Mouse (Mus musculus) embryonic stem cell, embryonic (primary cell): Measurements from ENCODE around the gene Esam.

Source experiments
- CTCF ChIA-PET, 4 experiments: fragments of 300-600 bp in 2 of 4; fragments of 350-600 bp in 2 of 4; sonication (Branson Sonifier 250); formaldehyde crosslinking; loops; one replicate each; lab custom pipeline; 2022; ENCODE audit warnings: inconsistent platforms in 2 of 4; lab: Charles Lee
- POLR2A ChIA-PET, 4 experiments: fragments of 300-600 bp in 2 of 4; fragments of 350-600 bp in 2 of 4; sonication (Branson Sonifier 250); formaldehyde crosslinking; loops; one replicate each; lab custom pipeline; 2022; ENCODE audit warnings: antibody characterized with exemption in 4 of 4, inconsistent platforms in 1 of 4; lab: Charles Lee

Esam gene

DNA sequence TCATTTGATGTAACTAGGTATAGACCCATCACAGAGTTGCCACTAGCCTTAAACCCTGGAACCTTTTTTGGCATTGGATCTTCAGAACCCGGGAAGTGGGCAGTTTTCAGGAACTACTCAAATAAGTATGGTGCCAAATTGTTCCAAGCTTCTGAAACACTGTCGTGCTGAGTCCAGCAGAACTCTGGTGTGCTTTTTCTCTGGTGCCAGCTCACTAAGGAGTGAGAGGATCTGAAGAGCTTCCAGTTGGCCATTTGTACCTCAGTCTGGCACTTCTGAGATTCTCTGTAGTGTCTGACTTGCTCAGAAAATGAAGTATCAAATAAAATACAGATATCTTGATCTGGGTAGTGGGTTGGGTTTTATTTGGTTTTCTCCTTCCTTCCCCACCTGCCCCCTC, 7.9 kb upstream of the Esam start:
- ChIA-PET POLR2A (interaction anchor here in 2 of 4 experiments (0.6 to 1.3 kb wide), 2 partner anchors 8 to 86 kb away, joined by 3 read pairs; no protein-coding TSS in a partner anchor), CTCF (no interaction called here)

DNA sequence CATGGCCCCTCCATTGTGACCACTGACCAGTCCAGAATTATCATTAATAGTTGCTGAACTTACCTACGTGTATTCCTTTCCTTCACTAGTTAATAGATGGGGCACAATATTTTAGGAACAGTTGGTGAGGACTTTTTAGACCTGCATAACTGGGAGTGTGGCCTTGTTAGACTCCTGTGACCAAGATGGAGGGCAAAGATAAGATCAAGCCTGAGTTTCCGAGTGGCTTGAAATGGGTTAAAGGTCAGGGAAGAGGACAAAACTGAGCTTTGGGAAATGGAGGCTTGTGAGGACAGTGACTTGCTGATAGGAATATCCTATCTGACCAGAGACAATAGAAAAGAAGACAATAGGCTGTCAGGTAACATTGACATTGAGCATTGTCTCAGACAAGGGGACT, 2.4 kb upstream of the Esam start:
- ChIA-PET CTCF (interaction anchor here in 3 of 4 experiments (0.6 to 3.3 kb wide), 9 partner anchors 12 to 95 kb away, joined by 3 to 12 read pairs (median 6); no protein-coding TSS in a partner anchor), POLR2A (interaction anchor here in 2 of 4 experiments (0.8 to 6.8 kb wide), 6 partner anchors 9 to 40 kb away, joined by 3 to 36 read pairs (median 3); partner anchors contain the start of gene Vsig2 (in 1 of the 2))

GRCm38 (mm10) chr9:37526443-37527395, 1.2 kb upstream of the Esam start:
- POLR2A ChIA-PET, result interaction anchor here in 2 of 4 experiments (0.6 to 6.8 kb wide), 10 partner anchors 13 to 62 kb away, joined by 3 to 36 read pairs (median 3); partner anchors contain the start of gene Vsig2 (in 1 of the 2)
- CTCF ChIA-PET, result interaction anchor here (0.6 to 3.3 kb wide), 20 partner anchors 10 to 106 kb away, joined by 3 to 12 read pairs (median 4); partner anchors contain the start of gene Vsig2 (in 1 of the 4)

- CTCF ChIA-PET, result interaction anchor here in 3 of 4 experiments (0.6 to 3.3 kb wide), 11 partner anchors 11 to 279 kb away, joined by 3 to 12 read pairs (median 4); partner anchors contain the start of gene Vsig2 (in 1 of the 3)
- POLR2A ChIA-PET, result interaction anchor here (0.6 to 6.8 kb wide), 12 partner anchors 11 to 98 kb away, joined by 3 to 36 read pairs (median 5); partner anchors contain the start of genes Msantd2 (in 1 of the 4) and Vsig2 (in 1 of the 4)
These were observed 520 bp downstream of the Esam start for GRCm38 (mm10) chr9:37528225-37528970.

DNA sequence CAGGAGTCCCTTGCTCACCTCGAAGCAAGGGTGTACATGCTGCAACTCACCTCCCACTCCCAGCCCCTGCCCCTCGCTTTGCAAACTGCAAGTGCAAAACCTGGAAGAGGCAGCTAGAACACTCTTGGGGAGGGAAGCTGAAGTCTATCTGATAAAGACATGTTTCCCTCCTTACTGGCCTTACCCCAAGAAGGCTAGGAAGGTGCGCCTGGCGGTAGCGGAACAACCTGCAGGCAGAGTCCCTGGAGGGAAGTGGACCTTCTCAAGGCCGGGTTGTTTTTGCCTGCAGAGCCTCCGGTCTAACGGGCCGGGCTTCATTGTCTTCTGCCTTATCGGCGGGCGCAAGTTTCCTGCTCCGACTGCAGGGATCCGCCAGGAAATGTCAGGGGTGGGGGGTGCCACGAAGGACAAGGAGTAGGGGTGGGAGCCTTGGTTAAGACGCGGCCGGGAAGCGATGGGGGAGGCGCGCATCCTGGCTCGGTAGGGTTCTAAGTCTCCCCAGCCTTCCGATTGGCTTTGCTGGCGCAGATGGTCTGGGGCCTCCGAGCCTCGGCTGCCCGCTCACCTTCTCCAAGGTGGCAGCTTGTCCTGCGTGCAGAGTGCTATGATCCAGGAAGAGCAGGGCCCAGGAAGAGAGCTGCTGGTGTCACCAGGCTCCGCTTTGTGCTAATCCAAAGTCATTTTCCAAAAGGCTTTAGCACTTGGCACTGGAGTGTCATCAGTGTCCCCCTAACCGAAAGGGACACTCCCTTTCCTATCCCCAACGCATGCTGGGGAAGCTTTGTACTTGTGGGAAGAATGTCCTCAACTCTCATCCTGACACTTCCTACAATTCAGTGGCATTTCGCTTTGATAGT, 2.4 kb downstream of the Esam start:
- POLR2A ChIA-PET, result interaction anchor here (0.6 to 6.8 kb wide), 18 partner anchors 9 to 441 kb away, joined by 3 to 36 read pairs (median 4); partner anchors contain the start of gene Vsig2 (in 2 of the 4)
- CTCF ChIA-PET, result interaction anchor here (0.5 to 2.9 kb wide), 11 partner anchors 9 to 106 kb away, joined by 3 to 11 read pairs (median 3); partner anchors contain the start of genes Vsig2 (in 2 of the 4), Msantd2 (in 1 of the 4) and Spa17 (in 1 of the 4)

DNA sequence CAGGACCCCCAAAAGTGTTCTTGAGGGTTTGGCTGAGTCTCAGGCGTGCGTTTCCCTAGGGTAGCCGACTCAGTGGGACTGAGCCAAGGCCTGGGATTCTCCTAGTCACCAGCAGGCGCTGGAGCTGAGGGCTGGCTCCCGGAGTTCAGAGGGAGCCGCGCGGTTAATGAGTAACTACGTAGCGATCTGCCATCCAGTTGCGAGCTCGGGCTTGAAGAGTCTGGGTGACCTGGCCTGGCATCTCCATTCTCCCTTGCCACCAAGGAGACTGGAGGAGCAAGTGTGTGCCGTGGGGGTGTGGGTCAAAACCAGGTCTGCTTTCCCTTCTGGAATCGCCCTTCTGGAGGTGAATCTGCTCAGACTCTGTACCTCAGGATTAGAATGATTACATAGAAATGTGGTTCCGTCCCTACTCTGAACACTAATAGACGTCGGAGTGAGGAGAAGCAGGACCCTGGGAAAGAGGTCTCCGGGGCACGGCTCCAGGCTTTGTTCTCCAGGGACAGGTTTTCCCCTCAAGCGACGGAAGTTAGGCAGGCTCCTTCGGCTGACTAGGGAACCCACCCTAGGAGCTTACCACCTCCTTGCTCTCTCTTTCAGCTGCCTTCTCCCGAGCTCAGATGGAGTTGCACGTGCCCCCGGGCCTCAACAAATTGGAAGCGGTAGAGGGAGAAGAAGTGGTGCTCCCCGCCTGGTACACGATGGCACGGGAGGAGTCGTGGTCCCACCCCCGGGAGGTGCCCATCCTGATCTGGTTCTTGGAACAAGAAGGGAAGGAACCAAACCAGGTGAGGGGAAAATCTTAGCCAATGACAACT, 3.2 kb downstream of the Esam start:
- CTCF ChIA-PET, result interaction anchor here in 3 of 4 experiments (0.5 to 2.9 kb wide), 12 partner anchors 8 to 105 kb away, joined by 3 to 11 read pairs (median 3); partner anchors contain the start of genes Vsig2 (in 2 of the 3) and Msantd2 (in 1 of the 3)
- POLR2A ChIA-PET, result interaction anchor here (0.5 to 6.8 kb wide), 19 partner anchors 8 to 441 kb away, joined by 3 to 36 read pairs (median 3); partner anchors contain the start of gene Vsig2 (in 2 of the 4)

- ChIA-PET POLR2A (no interaction called here), CTCF (interaction anchor here in 1 of 4 experiments (1.2 kb wide), 1 partner anchor 8 kb away, joined by 3 read pairs; no protein-coding TSS in a partner anchor)
These were observed 9.0 kb downstream of the Esam start for GRCm38 (mm10) chr9:37536851-37537250.

GRCm38 (mm10) chr9:37537658-37538250, 9.9 kb downstream of the Esam start:
- ChIA-PET POLR2A (interaction anchor here in 1 of 4 experiments (0.7 kb wide), 1 partner anchor 19 kb away, joined by 8 read pairs; no protein-coding TSS in a partner anchor), CTCF (interaction anchor here in 2 of 4 experiments (0.6 to 2.0 kb wide), 2 partner anchors 11 to 70 kb away, joined by 3 to 7 read pairs; no protein-coding TSS in a partner anchor)

DNA sequence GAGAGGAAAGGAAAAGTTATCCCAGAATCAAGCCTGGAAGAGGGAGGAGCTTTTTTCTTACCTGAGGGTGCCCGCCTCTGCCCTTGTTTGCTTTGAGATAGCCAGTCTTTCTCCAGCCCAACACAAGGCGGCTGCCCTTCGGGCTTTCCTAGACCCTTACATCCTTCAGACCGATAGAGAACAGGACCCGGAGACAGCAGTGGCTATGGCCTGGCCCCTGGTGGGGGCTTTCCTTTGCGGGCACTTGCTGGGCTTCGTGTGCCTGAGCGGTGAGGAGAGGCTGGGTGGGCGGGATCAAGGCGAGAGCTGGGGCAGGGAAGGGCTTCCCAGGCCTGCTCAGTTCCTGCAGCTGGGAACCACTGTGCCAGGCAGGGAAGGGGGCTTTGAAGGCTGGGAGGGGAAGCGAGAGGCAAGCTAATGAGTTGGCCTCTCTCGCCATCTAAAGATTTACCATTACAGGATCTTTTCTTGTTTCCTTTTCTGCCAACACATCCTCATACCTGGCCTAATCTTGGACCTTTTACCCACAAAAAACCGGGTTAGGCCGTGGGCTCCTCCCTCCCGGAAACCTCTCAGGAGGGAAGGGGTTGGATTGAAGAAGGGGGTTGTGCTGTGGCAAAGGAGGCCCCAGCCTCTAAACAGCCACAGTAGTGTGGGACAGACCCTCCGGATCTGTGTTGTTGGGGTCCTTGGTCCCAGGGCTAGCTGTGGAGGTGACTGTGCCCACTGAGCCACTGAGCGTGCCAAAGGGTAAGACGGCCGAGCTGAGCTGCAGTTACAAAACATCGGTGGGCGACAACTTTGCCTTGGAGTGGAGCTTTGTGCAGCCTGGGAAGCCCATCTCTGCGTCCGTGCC, 11.5 kb downstream of the Esam start, which contains the start of gene Vsig2:
Vsig2 (plus strand) TSS at position 86 of the 856 bp plus-strand sequence.
- POLR2A ChIA-PET, result interaction anchor here in 3 of 4 experiments (0.9 to 1.5 kb wide), 11 partner anchors 8 to 115 kb away, joined by 3 to 5 read pairs (median 3); partner anchors contain the start of genes Esam (in 1 of the 3) and Spa17 (in 1 of the 3)
- CTCF ChIA-PET, result interaction anchor here (0.5 to 2.0 kb wide), 7 partner anchors 8 to 76 kb away, joined by 3 to 7 read pairs (median 3); partner anchors contain the start of gene Esam (in 1 of the 4)

- CTCF ChIA-PET, result interaction anchor here in 2 of 4 experiments (0.6 to 2.0 kb wide), 2 partner anchors 9 to 92 kb away, joined by 3 to 6 read pairs; no protein-coding TSS in a partner anchor
- POLR2A ChIA-PET, result interaction anchor here in 3 of 4 experiments (0.7 to 1.5 kb wide), 5 partner anchors 9 to 116 kb away, joined by 3 to 4 read pairs (median 3); no protein-coding TSS in a partner anchor
These were observed 12.3 kb downstream of the Esam start for GRCm38 (mm10) chr9:37540226-37540625.

DNA sequence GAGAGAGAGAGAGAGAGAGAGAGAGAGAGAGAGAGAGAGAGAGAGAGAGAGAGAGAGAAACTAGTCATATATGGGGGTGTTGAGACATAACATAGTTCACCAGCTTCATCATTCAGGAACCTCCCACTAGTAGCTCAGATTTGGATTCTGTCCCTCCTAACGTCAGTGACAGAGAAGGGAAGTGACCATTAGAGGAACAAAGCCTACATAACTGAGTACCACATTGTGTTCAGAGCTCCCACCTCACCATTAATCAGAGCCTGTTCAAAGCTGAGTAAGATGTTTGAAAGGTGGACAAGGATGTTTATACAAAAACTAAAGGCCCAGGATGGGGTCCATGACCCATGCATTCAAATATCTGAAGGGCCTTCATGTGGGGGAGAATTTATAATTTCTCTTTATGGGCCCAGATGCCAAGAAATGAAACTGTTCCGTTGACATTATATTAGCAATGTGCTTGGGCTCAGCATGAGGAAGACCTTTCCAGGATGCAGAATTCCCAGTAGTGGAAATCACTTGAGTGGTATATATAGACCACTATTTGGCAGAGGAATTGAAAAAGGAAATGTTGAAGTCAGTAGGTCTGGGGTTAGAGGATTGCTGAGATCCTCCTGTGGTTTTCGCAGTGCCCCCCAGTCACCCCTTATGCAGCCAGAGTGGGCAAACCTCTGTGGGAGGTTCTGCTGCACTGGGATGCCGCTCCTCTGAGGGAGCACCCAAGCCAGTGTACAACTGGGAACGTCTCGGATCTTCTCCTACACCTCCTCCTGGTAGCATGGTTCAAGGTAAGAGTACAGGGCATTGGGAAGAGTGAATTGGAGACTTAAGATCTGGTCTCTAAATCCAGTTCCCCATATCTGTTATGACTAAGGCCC, 13.1 kb downstream of the Esam start:
- CTCF ChIA-PET, result interaction anchor here in 2 of 4 experiments (0.6 to 2.0 kb wide), 2 partner anchors 10 to 92 kb away, joined by 3 to 6 read pairs; no protein-coding TSS in a partner anchor
- POLR2A ChIA-PET, result interaction anchor here in 2 of 4 experiments (0.6 to 5.1 kb wide), 9 partner anchors 8 to 73 kb away, joined by 3 to 36 read pairs (median 3); partner anchors contain the start of genes Esam (in 1 of the 2), Msantd2 (in 1 of the 2) and Spa17 (in 1 of the 2)

DNA sequence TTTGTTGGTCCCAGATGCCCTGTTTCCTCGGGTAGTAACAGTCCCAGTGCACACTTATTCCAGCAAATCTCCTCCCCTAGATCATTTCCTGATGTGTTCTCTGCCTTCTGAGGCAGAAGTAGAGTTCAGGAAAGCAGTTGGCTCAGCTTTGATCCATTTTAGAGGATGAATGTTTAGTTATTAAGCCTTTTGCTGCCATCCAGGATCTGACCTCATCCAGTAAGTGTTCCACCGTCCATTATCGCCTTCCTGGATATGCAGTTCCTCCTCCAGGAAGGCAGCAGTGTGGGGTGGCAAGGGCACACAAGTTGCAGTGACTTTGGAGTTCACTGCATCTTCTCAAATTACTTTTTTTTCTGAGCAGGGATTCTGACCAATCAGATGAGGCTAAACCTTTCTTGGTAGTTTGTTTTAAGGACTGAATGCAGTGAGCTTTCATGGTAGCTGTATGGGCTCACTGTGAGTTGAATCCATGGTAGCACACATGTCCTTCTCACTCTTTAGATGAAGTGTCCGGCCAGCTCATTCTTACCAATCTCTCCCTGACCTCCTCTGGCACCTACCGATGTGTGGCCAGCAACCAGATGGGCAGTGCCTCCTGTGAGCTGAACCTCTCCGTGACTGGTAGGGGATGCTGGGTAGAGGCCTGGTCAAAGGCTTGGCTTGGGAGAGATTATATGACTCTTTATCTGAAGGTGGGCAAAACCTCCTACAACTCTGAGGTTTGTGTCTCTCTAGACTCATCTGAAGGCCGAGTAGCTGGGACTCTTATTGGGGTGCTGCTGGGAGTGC, 14.2 kb downstream of the Esam start:
- ChIA-PET POLR2A (interaction anchor here in 2 of 4 experiments (0.6 to 5.1 kb wide), 8 partner anchors 9 to 72 kb away, joined by 3 to 36 read pairs (median 3); partner anchors contain the start of genes Esam (in 1 of the 2), Msantd2 (in 1 of the 2) and Spa17 (in 1 of the 2)), CTCF (interaction anchor here in 3 of 4 experiments (0.8 to 1.4 kb wide), 5 partner anchors 12 to 79 kb away, joined by 3 to 4 read pairs (median 3); no protein-coding TSS in a partner anchor)
